Mouse (Mus musculus) kidney, adult 2 months (tissue): ENCODE measurements at regions not wholly inside any gene's neighbourhood (a gene's known extent, or its start where the extent isn't known, plus 50 kb on each side); places are given as distances from the start of the nearest gene placed in this dataset.

Experiments
- CTCF ChIP-seq: fragments of 200-500 bp; conservative IDR thresholded peaks from 2 replicates; pipeline ENCODE4 v1.5.1; 2011; ENCODE audit warnings: low read depth, mild to moderate bottlenecking, control low read depth, low read length, moderate library complexity, mixed read lengths; ENCODE audit not compliant: insufficient read depth, insufficient read length
- POLR2A ChIP-seq: fragments of 200-500 bp; IDR thresholded peaks from one replicate; pipeline ENCODE4 v1.6.1; 2011; ENCODE audit warnings: low read depth, low read length, control low read depth

- TF ChIP-seq POLR2A (no peak), CTCF (no peak)
Measured at GRCm38 (mm10) chr12:54283646-54284045, 80.0 kb upstream of the Egln3 start.
